In the genomic region with DNA sequence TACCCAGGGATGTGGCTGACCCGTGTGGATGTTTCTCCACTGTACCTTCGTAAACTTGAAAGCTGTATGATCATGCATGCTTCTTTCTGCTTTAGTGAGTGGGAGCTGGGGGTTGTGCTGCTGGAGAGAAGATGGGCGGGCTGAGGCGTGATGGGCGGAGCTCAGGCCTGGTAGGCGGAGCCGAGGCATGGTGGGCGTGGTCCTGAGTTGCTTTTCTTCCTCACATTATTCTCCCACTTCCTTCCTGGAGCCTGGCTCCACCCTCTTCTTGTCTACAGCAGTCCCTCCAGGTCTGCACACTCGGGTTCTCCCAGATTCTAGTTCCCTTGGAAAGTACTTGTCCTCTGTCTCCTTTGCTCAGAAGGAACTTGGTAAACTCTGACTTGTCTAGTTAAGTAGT, we compare ENCODE assay signal across 32 mouse cellular contexts.
A peak's percentile ranks its signal among the peaks of the same experiment; 100 is the strongest.
DNase-seq lines count a peak whose midpoint lies in the region; ATAC-seq and TF ChIP-seq lines count a peak whose summit lies in the region.
"Had no signal": no experiment of that assay in that cellular context is flagged by ENCODE, and none has a peak within 500 bp of the region (broad histone marks: within the 10 kb centered on the region; RNA-seq: fewer than 3 reads in every experiment).

No protein-coding gene starts in this region.

- no peaks in the 10 kb centered on the region for H3K9me3 ChIP-seq in ES-E14 (ENCODE audit: control insufficient read depth, insufficient read depth, low read depth, low read length)
- H3K9me3 ChIP-seq: embryonic facial prominence, embryonic 10.5 days; embryonic facial prominence, embryonic 13.5 days; forebrain, embryonic 12.5 days; G1E; heart, embryonic 10.5 days; heart, embryonic 13.5 days; hindbrain, embryonic 13.5 days; intestine, embryonic 15.5 days had no signal

- DNase-seq in heart, adult 11 months, result peak; percentile 61
- DNase-seq in heart, postnatal 25 days (ENCODE audit: low spot score), result no peak
- DNase-seq in ES-E14 (ENCODE audit: low read depth, low spot score), result peak; percentile 65
- peak; percentile 91 for DNase-seq in ZHBTc4 (ENCODE audit: low read depth, low spot score)
- peak; percentile 19 for DNase-seq in testis, postnatal 14 days (ENCODE audit: low spot score)
- DNase-seq in cerebellum, postnatal 4 days (ENCODE audit: low spot score in 2 of 2), result no peak
- DNase-seq: adrenal gland, adult 2 months; adrenal gland, postnatal 14 days; B cell, adult 2 months; cerebellum, adult 11 months; cerebellum, adult 2 months; cerebellum, adult 9-11 months; cerebellum, postnatal 25 days; embryo, embryonic 11 days; gastrocnemius, adult 2 months; gastrocnemius, postnatal 14 days; heart, adult 2 months; heart, postnatal 14 days; kidney, adult 11 months had no signal

- H3K4me3 ChIP-seq in ES-E14 (ENCODE audit: insufficient read depth in 1 of 2, low read depth in 1 of 2, low read length in 2 of 2, poor library complexity in 1 of 2, severe bottlenecking in 1 of 2), result peak overlapping the region in 1 of 2 experiments; percentile 41; a peak in 2 of 4 replicates
- H3K4me3 ChIP-seq: embryonic facial prominence, embryonic 10.5 days; embryonic facial prominence, embryonic 13.5 days; erythroblast, embryonic 14.5 days; forebrain, embryonic 12.5 days; gastrocnemius, adult 2 months; heart, adult 2 months; heart, embryonic 10.5 days; heart, embryonic 13.5 days; hindbrain, embryonic 13.5 days; intestine, embryonic 15.5 days had no signal

- ATAC-seq in activated CD4-positive, CD25-positive, alpha-beta regulatory T cell, adult 4 months, result no peak
- ATAC-seq in CD4-positive, CD25-positive, alpha-beta regulatory T cell, adult 4 months, result no peak
- ATAC-seq: forebrain, embryonic 16.5 days; hindbrain, embryonic 16.5 days; intestine, embryonic 15.5 days had no signal

- in situ Hi-C loops in ES-E14 (cut with MboI; ENCODE audit: low sequenced_read_pairs in 2 of 2, unreplicated experiment in 2 of 2), result no loop called here

- no peak overlapping the region for H3K27ac ChIP-seq in ES-E14 (ENCODE audit: insufficient read depth, low read depth, low read length, poor library complexity, severe bottlenecking)
- H3K27ac ChIP-seq: embryonic facial prominence, embryonic 10.5 days; embryonic facial prominence, embryonic 13.5 days; forebrain, embryonic 12.5 days; gastrocnemius, adult 2 months; heart, adult 2 months; heart, embryonic 10.5 days; heart, embryonic 13.5 days; hindbrain, embryonic 13.5 days; intestine, embryonic 15.5 days had no signal

- intact Hi-C loops in heart, postnatal 25 days (cut with DNase I), result no loop called here

- peaks cover 0 to 2% of the 10 kb centered on the region in 2 experiments; a peak in 1 of 4 replicates for H3K4me1 ChIP-seq in ES-E14 (ENCODE audit: control insufficient read depth in 2 of 2, insufficient read depth in 2 of 2, low read length in 2 of 2, poor library complexity in 1 of 2)
- H3K4me1 ChIP-seq: embryonic facial prominence, embryonic 10.5 days; embryonic facial prominence, embryonic 13.5 days; forebrain, embryonic 12.5 days; heart, embryonic 10.5 days; hindbrain, embryonic 13.5 days; intestine, embryonic 15.5 days had no signal

- H3K36me3 ChIP-seq in ES-E14 (ENCODE audit: control insufficient read depth, insufficient read depth, low read length, poor library complexity, severe bottlenecking), result no peaks in the 10 kb centered on the region
- H3K36me3 ChIP-seq: embryonic facial prominence, embryonic 10.5 days; embryonic facial prominence, embryonic 13.5 days; forebrain, embryonic 12.5 days; G1E; heart, embryonic 10.5 days; heart, embryonic 13.5 days; hindbrain, embryonic 13.5 days; intestine, embryonic 15.5 days had no signal

- no peak overlapping the region for H3K9ac ChIP-seq in ES-E14 (ENCODE audit: insufficient read depth, low read depth, low read length, poor library complexity, severe bottlenecking)
- H3K9ac ChIP-seq: embryonic facial prominence, embryonic 13.5 days; forebrain, embryonic 12.5 days; heart, embryonic 13.5 days; hindbrain, embryonic 13.5 days; intestine, embryonic 15.5 days had no signal

TF ChIP-seq in ES-E14, 5 proteins besides CTCF, POLR2A, EP300 and RAD21:
- no peak for TF ChIP-seq MAFK (IDR thresholded peaks at IDR 0.05; ENCODE audit: insufficient read depth, low read depth, low read length)
- TF ChIP-seq CHD2 (IDR thresholded peaks at IDR 0.05; ENCODE audit: low read depth, low read length), result no peak
- TF ChIP-seq ZC3H11A (IDR thresholded peaks at IDR 0.05; ENCODE audit: borderline replicate concordance, low read depth, low read length), result no peak
- no peak for TF ChIP-seq HCFC1 (IDR thresholded peaks at IDR 0.05; ENCODE audit: borderline replicate concordance, insufficient read depth, low read length)
- no peak for TF ChIP-seq ZNF384 (IDR thresholded peaks at IDR 0.05; ENCODE audit: low read depth, low read length)

Comparison
In these comparisons a context has a peak if more than half of its experiments do, and no peak if none do; other contexts are left out.
1. DNase-seq: peak in heart, adult 11 months (single experiment), ES-E14 (single experiment), ZHBTc4 (single experiment) and testis, postnatal 14 days (single experiment); none in heart, postnatal 25 days (single experiment) and cerebellum, postnatal 4 days (0 of 2).